In the genomic region with DNA sequence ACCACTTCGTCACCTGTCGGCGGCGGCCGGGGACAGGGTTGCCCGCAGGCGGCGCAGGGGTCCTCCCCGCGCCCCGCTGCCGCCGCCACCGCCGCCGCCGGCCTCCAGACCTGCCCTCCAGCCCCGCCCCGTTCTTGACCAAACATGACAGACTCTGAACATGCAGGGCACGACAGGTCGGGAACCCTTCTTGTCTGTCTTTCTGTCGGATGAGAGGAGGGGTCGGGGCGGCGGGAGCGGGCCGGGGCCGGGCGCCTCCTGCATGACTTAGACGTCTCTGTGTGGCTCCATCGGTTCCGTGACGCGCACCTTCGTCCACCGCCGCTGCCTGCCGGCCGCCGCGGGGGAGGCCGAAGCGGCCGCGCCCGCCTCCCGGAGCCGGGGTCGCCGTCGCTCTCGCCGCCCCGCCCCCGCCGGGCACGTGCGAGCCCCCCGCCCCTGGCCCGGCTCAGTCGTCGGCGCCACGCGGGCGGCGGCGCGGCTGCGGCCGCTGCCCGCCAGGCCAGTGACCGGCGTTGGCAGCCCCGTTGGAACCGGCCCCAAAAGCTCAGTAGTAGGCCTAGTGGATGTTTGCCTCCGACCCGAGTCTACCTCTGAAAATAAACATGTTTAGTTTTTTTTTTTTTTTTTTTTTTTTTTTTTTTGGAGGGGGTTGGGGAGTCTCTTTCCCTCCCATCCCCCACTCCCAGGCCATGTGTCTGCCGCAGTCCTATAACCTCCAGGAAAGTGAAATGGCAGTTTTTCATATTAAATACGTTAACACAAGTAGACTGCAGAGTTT, we compare ENCODE assay signal across 8 mouse cellular contexts. TPM values are rescaled to one million over a fixed set of nuclear protein-coding genes. Genes with fewer than 3 reads are reported as not detected.
DNase-seq lines count a peak whose midpoint lies in the region; ATAC-seq lines count a peak whose summit lies in the region.

A gene (minus strand): TSS at position 65 of the 781 bp plus-strand sequence.

- no peaks in the 10 kb centered on the region for H3K36me3 ChIP-seq in hindbrain, embryonic 16.5 days (ENCODE audit: control insufficient read depth, insufficient read depth, low read length)
- no peaks in the 10 kb centered on the region for H3K36me3 ChIP-seq in megakaryocyte, embryonic 14.5 days (replicated peaks; ENCODE audit: low read length)

- peak within 1 kb of the TSS; percentile 61 for H3K4me2 ChIP-seq in hindbrain, embryonic 16.5 days (ENCODE audit: low read length)

- no peaks in the 10 kb centered on the region for H3K9me3 ChIP-seq in hindbrain, embryonic 16.5 days (ENCODE audit: control insufficient read depth, low read length)
- H3K9me3 ChIP-seq in megakaryocyte, embryonic 14.5 days, result no peaks in the 10 kb centered on the region

- no peaks in the 10 kb centered on the region for H3K27me3 ChIP-seq in hindbrain, embryonic 16.5 days (replicated peaks; ENCODE audit: control insufficient read depth, insufficient read depth, low read length)
- no peaks in the 10 kb centered on the region for H3K27me3 ChIP-seq in megakaryocyte, embryonic 14.5 days (replicated peaks)

- DNase-seq in T-cell, adult 2 months (ENCODE audit: low spot score), result peak; percentile 50
- DNase-seq in cerebellum, postnatal 36 days, result peak; percentile 76 to 79
- peak; percentile 79 for DNase-seq in gastrocnemius, adult 18-20 months (ENCODE audit: low spot score)
- peak; percentile 53 to 72 for DNase-seq in left cerebral cortex, adult 8-10 months (ENCODE audit: low spot score in 2 of 2)
- peak; percentile 63 to 68 for DNase-seq in right cerebral cortex, adult 2 months (ENCODE audit: low spot score in 2 of 2)
- peak; percentile 83 for DNase-seq in urinary bladder, postnatal 14 days (ENCODE audit: low spot score)

- peak within 1 kb of the TSS; percentile 100 for H3K27ac ChIP-seq in hindbrain, embryonic 16.5 days (ENCODE audit: low read depth, low read length)

- H3K4me1 ChIP-seq in hindbrain, embryonic 16.5 days (ENCODE audit: control insufficient read depth, insufficient read depth, low read depth, low read length), result peaks cover 6% of the 10 kb centered on the region
- peaks cover 20% of the 10 kb centered on the region for H3K4me1 ChIP-seq in megakaryocyte, embryonic 14.5 days

- peak within 1 kb of the TSS; percentile 100 for H3K9ac ChIP-seq in hindbrain, embryonic 16.5 days (ENCODE audit: low read depth, low read length)

- WGBS in hindbrain, embryonic 16.5 days, result under 1% methylated on average over 80 of the region's 80 CpGs

- peak within 1 kb of the TSS; percentile 85 for H3K4me3 ChIP-seq in hindbrain, embryonic 16.5 days (ENCODE audit: low read length)
- peak within 1 kb of the TSS; percentile 96 for H3K4me3 ChIP-seq in megakaryocyte, embryonic 14.5 days (replicated peaks)

- peak; percentile 66 for ATAC-seq in hindbrain, embryonic 16.5 days

RNA-seq across cellular contexts. Expression of the gene that starts here (rescaled TPM):
- 10 to 100 TPM; 15.2 to 15.5 TPM for total RNA-seq in gastrocnemius, adult 18-20 months (2021)
- 16.7 and 17.0 TPM in 2 replicates for polyA plus RNA-seq in hindbrain, embryonic 16.5 days (2015; fragmentation: Nextera tagmentation; extraction: Ambion mirVana)
- total RNA-seq in left cerebral cortex, adult 8-10 months (2022), result 1 to 10 TPM; 3.3 to 5.3 (median 4.6) TPM
- 5.8 and 7.2 TPM in 2 replicates for polyA plus RNA-seq in megakaryocyte, embryonic 14.5 days (2012; ENCODE audit: insufficient read depth, low replicate concordance)

Comparison
In these comparisons a context has a peak if more than half of its experiments do, and no peak if none do; other contexts are left out.
1. Peak in every context shown above with its lines: DNase-seq, ATAC-seq, H3K4me3 ChIP-seq and H3K27ac ChIP-seq.